Mouse (Mus musculus): ENCODE data around the gene Hsd17b12. TPM values are rescaled to one million over a fixed set of nuclear protein-coding genes. Genes with fewer than 3 reads are reported as not detected.

Gene Hsd17b12
- 119 and 120 TPM in 2 replicates for polyA plus RNA-seq (2015; fragmentation: Nextera tagmentation; extraction: Ambion mirVana)

GRCm38 (mm10) chr2:94157592-94158519 is at the start of gene Hsd17b12:
Gene Hsd17b12 (minus strand): TSS chr2:94157964.
- peak within 1 kb of the TSS; percentile 69 for H3K4me2 ChIP-seq
- no peaks in the 10 kb centered on the region for H3K9me3 ChIP-seq
- peak within 1 kb of the TSS; percentile 92 for H3K4me3 ChIP-seq
- no peaks in the 10 kb centered on the region for H3K36me3 ChIP-seq
- WGBS: under 1% methylated on average over 69 of the region's 69 CpGs
- H3K9ac ChIP-seq: peak within 1 kb of the TSS; percentile 94
- peak; percentile 100 for ATAC-seq (ENCODE audit: insufficient number of reproducible peaks, insufficient read depth, low FRiP score, low TSS enrichment, low read depth)
- H3K27me3 ChIP-seq: no peaks in the 10 kb centered on the region
- peak within 1 kb of the TSS; percentile 94 for H3K27ac ChIP-seq
- peaks cover 29% of the 10 kb centered on the region for H3K4me1 ChIP-seq

GRCm38 (mm10) chr2:94184906-94185305 is 27.1 kb upstream of the Hsd17b12 start:
- WGBS: 79% methylated on average over 2 of the region's 2 CpGs
- Histone ChIP-seq H3K9me3 (no peaks in the 10 kb centered on the region), H3K27ac (no peak overlapping the region), H3K4me1 (no peaks in the 10 kb centered on the region), H3K9ac (no peak overlapping the region), H3K4me2 (no peak overlapping the region), H3K4me3 (no peak overlapping the region), H3K36me3 (no peaks in the 10 kb centered on the region), H3K27me3 (peaks cover 14% of the 10 kb centered on the region; the same call in 1 of the 2 replicates)
- ATAC-seq (ENCODE audit: insufficient number of reproducible peaks, insufficient read depth, low FRiP score, low TSS enrichment, low read depth): no peak

- no peaks in the 10 kb centered on the region for H3K4me1 ChIP-seq
- no peak for ATAC-seq (ENCODE audit: insufficient number of reproducible peaks, insufficient read depth, low FRiP score, low TSS enrichment, low read depth)
- no peak overlapping the region for H3K4me3 ChIP-seq
- no peak overlapping the region for H3K9ac ChIP-seq
- no peaks in the 10 kb centered on the region for H3K9me3 ChIP-seq
- no peak overlapping the region for H3K27ac ChIP-seq
- H3K4me2 ChIP-seq: no peak overlapping the region
- 14% methylated on average over 6 of the region's 6 CpGs for WGBS
- H3K36me3 ChIP-seq: no peaks in the 10 kb centered on the region
- H3K27me3 ChIP-seq: peaks cover 14% of the 10 kb centered on the region; the same call in 1 of the 2 replicates
Measured at GRCm38 (mm10) chr2:94184142-94184541, 26.4 kb upstream of the Hsd17b12 start.

- Histone ChIP-seq H3K9me3 (no peaks in the 10 kb centered on the region), H3K4me1 (peaks cover 13% of the 10 kb centered on the region), H3K27me3 (peaks cover 11% of the 10 kb centered on the region; the same call in 1 of the 2 replicates), H3K36me3 (no peaks in the 10 kb centered on the region), H3K27ac (no peak overlapping the region), H3K4me3 (peak overlapping the region; percentile 97), H3K9ac (peak overlapping the region; percentile 98), H3K4me2 (peak overlapping the region; percentile 90)
- WGBS: under 1% methylated on average over 3 of the region's 3 CpGs
- ATAC-seq (ENCODE audit: insufficient number of reproducible peaks, insufficient read depth, low FRiP score, low TSS enrichment, low read depth): no peak
Measured at GRCm38 (mm10) chr2:94179030-94179407, 21.3 kb upstream of the Hsd17b12 start.

GRCm38 (mm10) chr2:94178321-94179029 is 20.7 kb upstream of the Hsd17b12 start:
- H3K4me3 ChIP-seq: peak overlapping the region; percentile 97
- under 1% methylated on average over 22 of the region's 22 CpGs for WGBS
- ATAC-seq (ENCODE audit: insufficient number of reproducible peaks, insufficient read depth, low FRiP score, low TSS enrichment, low read depth): peak; percentile 91
- H3K27ac ChIP-seq: peak overlapping the region; percentile 44; the same call in 1 of the 2 replicates
- H3K4me2 ChIP-seq: peak overlapping the region; percentile 90
- peaks cover 8% of the 10 kb centered on the region; the same call in 1 of the 2 replicates for H3K27me3 ChIP-seq
- H3K36me3 ChIP-seq: no peaks in the 10 kb centered on the region
- peaks cover 13% of the 10 kb centered on the region for H3K4me1 ChIP-seq
- peak overlapping the region; percentile 98 for H3K9ac ChIP-seq
- H3K9me3 ChIP-seq: no peaks in the 10 kb centered on the region

- Histone ChIP-seq H3K9me3 (no peaks in the 10 kb centered on the region), H3K27ac (no peak overlapping the region), H3K4me1 (peaks cover 13% of the 10 kb centered on the region), H3K4me3 (peak overlapping the region; percentile 97; the same call in 1 of the 2 replicates), H3K36me3 (no peaks in the 10 kb centered on the region), H3K27me3 (no peaks in the 10 kb centered on the region), H3K4me2 (peak overlapping the region; percentile 90), H3K9ac (no peak overlapping the region)
- 82% methylated on average over 6 of the region's 6 CpGs for WGBS
- no peak for ATAC-seq (ENCODE audit: insufficient number of reproducible peaks, insufficient read depth, low FRiP score, low TSS enrichment, low read depth)
Measured at GRCm38 (mm10) chr2:94177294-94177693, 19.5 kb upstream of the Hsd17b12 start.

- no peaks in the 10 kb centered on the region for H3K9me3 ChIP-seq
- H3K36me3 ChIP-seq: no peaks in the 10 kb centered on the region
- H3K4me1 ChIP-seq: peaks cover 13% of the 10 kb centered on the region
- H3K4me3 ChIP-seq: no peak overlapping the region
- no peak overlapping the region for H3K27ac ChIP-seq
- no peak overlapping the region for H3K4me2 ChIP-seq
- ATAC-seq (ENCODE audit: insufficient number of reproducible peaks, insufficient read depth, low FRiP score, low TSS enrichment, low read depth): no peak
- H3K9ac ChIP-seq: no peak overlapping the region
- WGBS: 94% methylated on average over 3 of the region's 3 CpGs
- no peaks in the 10 kb centered on the region for H3K27me3 ChIP-seq
Measured at GRCm38 (mm10) chr2:94176381-94176780, 18.6 kb upstream of the Hsd17b12 start.

GRCm38 (mm10) chr2:94173549-94173948 is 15.8 kb upstream of the Hsd17b12 start:
- Histone ChIP-seq H3K4me1 (peaks cover 13% of the 10 kb centered on the region), H3K27ac (no peak overlapping the region), H3K4me2 (no peak overlapping the region), H3K36me3 (no peaks in the 10 kb centered on the region), H3K9me3 (no peaks in the 10 kb centered on the region), H3K4me3 (no peak overlapping the region), H3K9ac (no peak overlapping the region), H3K27me3 (no peaks in the 10 kb centered on the region)
- no peak for ATAC-seq (ENCODE audit: insufficient number of reproducible peaks, insufficient read depth, low FRiP score, low TSS enrichment, low read depth)
- 91% methylated on average over 13 of the region's 13 CpGs for WGBS

GRCm38 (mm10) chr2:94163207-94163606 is 5.4 kb upstream of the Hsd17b12 start:
- Histone ChIP-seq H3K9me3 (no peaks in the 10 kb centered on the region), H3K9ac (no peak overlapping the region), H3K4me2 (no peak overlapping the region), H3K4me3 (no peak overlapping the region), H3K27ac (no peak overlapping the region), H3K27me3 (no peaks in the 10 kb centered on the region), H3K4me1 (0 out of 2 replicates have a peak, but pooled peaks cover 4% of the 10 kb centered on the region), H3K36me3 (no peaks in the 10 kb centered on the region)
- ATAC-seq (ENCODE audit: insufficient number of reproducible peaks, insufficient read depth, low FRiP score, low TSS enrichment, low read depth): no peak
- 60% methylated on average over 2 of the region's 2 CpGs for WGBS

GRCm38 (mm10) chr2:94162141-94162540 is 4.4 kb upstream of the Hsd17b12 start:
- H3K27me3 ChIP-seq: no peaks in the 10 kb centered on the region
- H3K4me1 ChIP-seq: 0 out of 2 replicates have a peak, but pooled peaks cover 4% of the 10 kb centered on the region
- H3K4me2 ChIP-seq: no peak overlapping the region
- 67% methylated on average over 6 of the region's 6 CpGs for WGBS
- no peak overlapping the region for H3K4me3 ChIP-seq
- H3K36me3 ChIP-seq: no peaks in the 10 kb centered on the region
- no peak for ATAC-seq (ENCODE audit: insufficient number of reproducible peaks, insufficient read depth, low FRiP score, low TSS enrichment, low read depth)
- no peak overlapping the region for H3K27ac ChIP-seq
- no peaks in the 10 kb centered on the region for H3K9me3 ChIP-seq
- no peak overlapping the region for H3K9ac ChIP-seq

- Histone ChIP-seq H3K9me3 (no peaks in the 10 kb centered on the region), H3K36me3 (no peaks in the 10 kb centered on the region), H3K27me3 (no peaks in the 10 kb centered on the region), H3K4me3 (peak overlapping the region; percentile 92), H3K4me2 (peak overlapping the region; percentile 61), H3K4me1 (peaks cover 26% of the 10 kb centered on the region; the same call in 1 of the 2 replicates), H3K9ac (peak overlapping the region; percentile 54; the same call in 1 of the 2 replicates), H3K27ac (peak overlapping the region; percentile 75)
- 24% methylated on average over 4 of the region's 4 CpGs for WGBS
- ATAC-seq (ENCODE audit: insufficient number of reproducible peaks, insufficient read depth, low FRiP score, low TSS enrichment, low read depth): no peak
Measured at GRCm38 (mm10) chr2:94158520-94158884, 738 bp upstream of the Hsd17b12 start.

Data from embryonic facial prominence, embryonic 13.5 days (tissue).